Mouse (Mus musculus) liver, embryonic 14.5 days (tissue): Measurements from ENCODE around the gene Dnaja2.

ENCODE experiments used
- CTCF ChIP-seq: IDR thresholded peaks from 2 replicates; pipeline ENCODE4 v1.5.1; 2016; ENCODE audit warnings: antibody characterized with exemption, low read depth, control low read depth
- EP300 ChIP-seq: IDR thresholded peaks from 2 replicates; pipeline ENCODE4 v1.6.1; 2016; ENCODE audit warnings: antibody characterized with exemption, low read depth

DNA sequence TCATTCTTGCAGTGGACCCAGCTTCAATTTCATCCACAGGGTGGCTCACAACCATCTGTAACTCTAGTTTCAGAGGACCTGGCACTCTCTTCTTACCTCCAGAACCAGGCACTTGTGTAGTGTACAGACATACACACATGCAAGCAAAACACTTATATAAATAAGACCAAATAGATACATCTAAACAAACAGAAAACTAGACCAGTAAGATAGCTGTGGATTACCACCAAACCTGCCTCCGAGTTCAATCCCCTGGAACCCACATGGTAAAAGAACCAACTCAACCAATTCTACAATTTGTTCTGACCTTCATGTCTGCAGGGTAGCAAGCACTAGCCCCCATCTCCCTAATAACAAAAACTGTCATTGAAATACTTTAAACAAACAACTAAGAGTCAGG is 3.2 kb downstream of the Dnaja2 start:
- TF ChIP-seq CTCF = no peak
- TF ChIP-seq EP300 = no peak
